Mouse (Mus musculus) ovary, postnatal 10 days (tissue): ENCODE data around the gene Olfr968.

Experiments used
- DNase-seq: peaks from one replicate; pipeline ENCODE4 v3.0.0; 2022; ENCODE audit warnings: low spot score

Olfr968 gene

GRCm38 (mm10) chr9:39783153-39783552, at the start of gene Olfr968:
Olfr968 (minus strand) TSS chr9:39783253.
- no peak for DNase-seq

- DNase-seq, result no peak
These were observed 25.5 kb upstream of the Olfr968 start, which contains the start of gene Olfr970 for GRCm38 (mm10) chr9:39808560-39808959. Olfr970 (plus strand) TSS chr9:39808860.

GRCm38 (mm10) chr9:39790558-39790957, 7.5 kb upstream of the Olfr968 start, which contains the start of gene Olfr969:
Olfr969 (plus strand) TSS chr9:39790945.
- no peak for DNase-seq

- no peak for DNase-seq
These were observed 36.6 kb downstream of the Olfr968 start for GRCm38 (mm10) chr9:39746428-39746827.

GRCm38 (mm10) chr9:39745949-39746348, 37.1 kb downstream of the Olfr968 start, which contains the start of gene Olfr967:
Olfr967 (plus strand) TSS chr9:39746249.
- DNase-seq, result no peak

- no peak for DNase-seq
These were observed 42.3 kb downstream of the Olfr968 start for GRCm38 (mm10) chr9:39740741-39741140.

GRCm38 (mm10) chr9:39730678-39731077, 52.4 kb downstream of the Olfr968 start, which contains the start of gene Olfr150:
Olfr150 (plus strand) TSS chr9:39730978.
- no peak for DNase-seq
